Comparison of ENCODE assay signal across 27 mouse cellular contexts in the genomic region with DNA sequence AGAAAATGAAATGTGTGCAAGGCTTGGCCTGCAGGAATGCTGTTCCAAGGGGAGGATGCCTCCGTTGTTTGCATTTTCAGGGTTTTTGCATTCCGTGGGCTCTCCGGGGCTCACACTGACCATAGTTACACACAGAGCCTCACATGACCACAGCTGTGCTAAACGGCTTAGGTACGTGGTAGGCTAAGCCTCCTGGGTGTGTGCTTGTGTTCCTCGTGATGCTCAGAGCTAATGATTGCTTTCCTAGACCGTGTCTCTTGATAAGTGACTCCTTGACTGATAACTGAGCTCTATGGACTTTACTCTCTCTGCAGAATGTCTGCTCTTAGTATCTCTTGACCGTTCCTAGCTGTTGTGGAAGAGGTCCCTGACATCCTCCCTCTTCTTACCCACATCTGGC.
A peak's percentile ranks its signal among the peaks of the same experiment; 100 is the strongest.
DNase-seq lines count a peak whose midpoint lies in the region; ATAC-seq and TF ChIP-seq lines count a peak whose summit lies in the region.
"Had no signal": no experiment of that assay in that cellular context is flagged by ENCODE, and none has a peak within 500 bp of the region (broad histone marks: within the 10 kb centered on the region; RNA-seq: fewer than 3 reads in every experiment).

No protein-coding gene starts in this region.

- 62% methylated on average over 8 of the region's 8 CpGs for WGBS in lung, embryonic 14.5 days
- 60% methylated on average over 8 of the region's 8 CpGs for WGBS in intestine, embryonic 16.5 days
- WGBS in stomach, postnatal 0 days = 53% methylated on average over 8 of the region's 8 CpGs

- no peaks in the 10 kb centered on the region for H3K4me1 ChIP-seq in lung, embryonic 14.5 days (ENCODE audit: insufficient read depth)
- no peaks in the 10 kb centered on the region for H3K4me1 ChIP-seq in intestine, embryonic 16.5 days (ENCODE audit: control insufficient read depth, insufficient read depth, low read length)
- H3K4me1 ChIP-seq in stomach, postnatal 0 days (replicated peaks; ENCODE audit: control insufficient read depth, insufficient read depth) = no peaks in the 10 kb centered on the region
- H3K4me1 ChIP-seq: hindbrain, embryonic 12.5 days; hindbrain, embryonic 15.5 days had no signal

- no peaks in the 10 kb centered on the region for H3K36me3 ChIP-seq in lung, embryonic 14.5 days (ENCODE audit: insufficient read depth)
- no peaks in the 10 kb centered on the region for H3K36me3 ChIP-seq in intestine, embryonic 16.5 days (ENCODE audit: control insufficient read depth, insufficient read depth, low read length)
- no peaks in the 10 kb centered on the region for H3K36me3 ChIP-seq in stomach, postnatal 0 days (ENCODE audit: control insufficient read depth, insufficient read depth, low read length)
- H3K36me3 ChIP-seq: embryonic facial prominence, embryonic 12.5 days; embryonic facial prominence, embryonic 15.5 days; G1E; heart, embryonic 10.5 days; heart, embryonic 13.5 days; hindbrain, embryonic 12.5 days; hindbrain, embryonic 15.5 days had no signal

- no peaks in the 10 kb centered on the region for H3K9me3 ChIP-seq in lung, embryonic 14.5 days (ENCODE audit: low read depth, low read length)
- no peaks in the 10 kb centered on the region for H3K9me3 ChIP-seq in intestine, embryonic 16.5 days (ENCODE audit: control insufficient read depth, low read length)
- no peaks in the 10 kb centered on the region for H3K9me3 ChIP-seq in stomach, postnatal 0 days (ENCODE audit: control insufficient read depth, low read length)
- H3K9me3 ChIP-seq: embryonic facial prominence, embryonic 12.5 days; embryonic facial prominence, embryonic 15.5 days; G1E; heart, embryonic 10.5 days; heart, embryonic 13.5 days; hindbrain, embryonic 12.5 days; hindbrain, embryonic 15.5 days had no signal

- H3K9ac ChIP-seq in lung, embryonic 14.5 days = no peak overlapping the region
- H3K9ac ChIP-seq in intestine, embryonic 16.5 days (ENCODE audit: low read depth, low read length) = no peak overlapping the region
- H3K9ac ChIP-seq in stomach, postnatal 0 days (ENCODE audit: low read length) = no peak overlapping the region
- H3K9ac ChIP-seq: embryonic facial prominence, embryonic 12.5 days; embryonic facial prominence, embryonic 15.5 days; forebrain, postnatal 0 days; heart, embryonic 13.5 days; hindbrain, embryonic 12.5 days; hindbrain, embryonic 15.5 days had no signal

- no peak overlapping the region for H3K4me3 ChIP-seq in lung, embryonic 14.5 days (ENCODE audit: low read depth, low read length)
- no peak overlapping the region for H3K4me3 ChIP-seq in intestine, embryonic 16.5 days (ENCODE audit: low read length)
- no peak overlapping the region for H3K4me3 ChIP-seq in stomach, postnatal 0 days (ENCODE audit: low read depth, low read length)
- no peak overlapping the region for H3K4me3 ChIP-seq in layer of hippocampus, adult 2 months
- H3K4me3 ChIP-seq: embryonic facial prominence, embryonic 12.5 days; embryonic facial prominence, embryonic 15.5 days; gastrocnemius, adult 2 months; heart, adult 2 months; heart, embryonic 10.5 days; heart, embryonic 13.5 days; hindbrain, embryonic 12.5 days; hindbrain, embryonic 15.5 days had no signal

- H3K4me2 ChIP-seq in lung, embryonic 14.5 days = no peak overlapping the region
- H3K4me2 ChIP-seq in intestine, embryonic 16.5 days (ENCODE audit: low read depth, low read length) = no peak overlapping the region
- H3K4me2 ChIP-seq in stomach, postnatal 0 days (replicated peaks; ENCODE audit: low read depth) = no peak overlapping the region
- H3K4me2 ChIP-seq: embryonic facial prominence, embryonic 12.5 days; embryonic facial prominence, embryonic 15.5 days; heart, embryonic 13.5 days; hindbrain, embryonic 12.5 days; hindbrain, embryonic 15.5 days had no signal

- no peak for DNase-seq in lung, embryonic 14.5 days
- no peak for DNase-seq in lung, postnatal 25 days (ENCODE audit: low spot score)
- no peak for DNase-seq in stomach, postnatal 0 days (ENCODE audit: low spot score)
- DNase-seq in kidney, adult 8-10 months = no peak
- DNase-seq in layer of hippocampus, adult 2 months (ENCODE audit: low spot score in 2 of 2) = no peak
- DNase-seq: adrenal gland, postnatal 10 days; adrenal gland, postnatal 36 days; B cell, adult 2 months; cerebellum, adult 2 months; cerebellum, adult 9-11 months; cerebellum, postnatal 25 days; forebrain, postnatal 0 days; gastrocnemius, adult 2 months; gastrocnemius, postnatal 25 days; heart, adult 2 months; heart, postnatal 14 days had no signal

- ATAC-seq in lung, embryonic 14.5 days (ENCODE audit: insufficient read depth) = no peak
- peak; percentile 97 for ATAC-seq in intestine, embryonic 16.5 days
- peak; percentile 68; the same call in 1 of the 2 replicates for ATAC-seq in stomach, postnatal 0 days (ENCODE audit: low FRiP score, low TSS enrichment)
- ATAC-seq: forebrain, embryonic 14.5 days; forebrain, postnatal 0 days; Patski had no signal

- 0 out of 2 replicates have a peak, but pooled peaks have one; percentile 1 for TF ChIP-seq CTCF in lung, embryonic 14.5 days (IDR thresholded peaks at IDR 0.05; ENCODE audit: low read depth)
- no peak for TF ChIP-seq CTCF in stomach, postnatal 0 days (IDR thresholded peaks at IDR 0.05; ENCODE audit: low read depth)
- no peak for TF ChIP-seq CTCF in layer of hippocampus, adult 2 months (conservative IDR thresholded peaks at IDR 0.05)

- H3K27ac ChIP-seq in lung, embryonic 14.5 days (ENCODE audit: low read depth) = no peak overlapping the region
- no peak overlapping the region for H3K27ac ChIP-seq in intestine, embryonic 16.5 days (ENCODE audit: low read length)
- H3K27ac ChIP-seq in stomach, postnatal 0 days (replicated peaks) = no peak overlapping the region
- no peak overlapping the region for H3K27ac ChIP-seq in layer of hippocampus, adult 2 months
- H3K27ac ChIP-seq: embryonic facial prominence, embryonic 12.5 days; embryonic facial prominence, embryonic 15.5 days; gastrocnemius, adult 2 months; heart, adult 2 months; heart, embryonic 10.5 days; heart, embryonic 13.5 days; hindbrain, embryonic 12.5 days; hindbrain, embryonic 15.5 days had no signal

- no peaks in the 10 kb centered on the region for H3K27me3 ChIP-seq in lung, embryonic 14.5 days (ENCODE audit: insufficient read depth, low read length)
- peaks cover 9% of the 10 kb centered on the region; the same call in 1 of the 2 replicates for H3K27me3 ChIP-seq in intestine, embryonic 16.5 days (replicated peaks; ENCODE audit: control insufficient read depth, insufficient read depth, low read length)
- no peaks in the 10 kb centered on the region for H3K27me3 ChIP-seq in stomach, postnatal 0 days (ENCODE audit: control insufficient read depth, insufficient read depth, low read length)
- H3K27me3 ChIP-seq: CH12.LX; embryonic facial prominence, embryonic 12.5 days; embryonic facial prominence, embryonic 15.5 days; hindbrain, embryonic 12.5 days; hindbrain, embryonic 15.5 days had no signal

- no peak for TF ChIP-seq EP300 in stomach, postnatal 0 days (optimal IDR thresholded peaks at IDR 0.05)
